Mouse (Mus musculus) heart, postnatal 10 days (tissue): ENCODE data around the gene Kif26b. TPM values are rescaled to one million over a fixed set of nuclear protein-coding genes. Genes with fewer than 3 reads are reported as not detected.

Experiments used
- DNase-seq, 2 experiments: peaks; one replicate each; pipeline ENCODE4 v3.0.0; 2021
- intact Hi-C: fragments of 180-260 bp; cut with DNase I; formaldehyde crosslinking; loops from one replicate; pipeline ENCODE4 v1.15.1; 2025
- total RNA-seq, 2 experiments: library from RNA; stranded (reverse); gene quantifications; 2 replicates each; pipeline ENCODE4 v1.2.3; 2021

Gene Kif26b
- total RNA-seq, 2 experiments from 2014 or later, result 10.9 to 12.9 TPM

DNA sequence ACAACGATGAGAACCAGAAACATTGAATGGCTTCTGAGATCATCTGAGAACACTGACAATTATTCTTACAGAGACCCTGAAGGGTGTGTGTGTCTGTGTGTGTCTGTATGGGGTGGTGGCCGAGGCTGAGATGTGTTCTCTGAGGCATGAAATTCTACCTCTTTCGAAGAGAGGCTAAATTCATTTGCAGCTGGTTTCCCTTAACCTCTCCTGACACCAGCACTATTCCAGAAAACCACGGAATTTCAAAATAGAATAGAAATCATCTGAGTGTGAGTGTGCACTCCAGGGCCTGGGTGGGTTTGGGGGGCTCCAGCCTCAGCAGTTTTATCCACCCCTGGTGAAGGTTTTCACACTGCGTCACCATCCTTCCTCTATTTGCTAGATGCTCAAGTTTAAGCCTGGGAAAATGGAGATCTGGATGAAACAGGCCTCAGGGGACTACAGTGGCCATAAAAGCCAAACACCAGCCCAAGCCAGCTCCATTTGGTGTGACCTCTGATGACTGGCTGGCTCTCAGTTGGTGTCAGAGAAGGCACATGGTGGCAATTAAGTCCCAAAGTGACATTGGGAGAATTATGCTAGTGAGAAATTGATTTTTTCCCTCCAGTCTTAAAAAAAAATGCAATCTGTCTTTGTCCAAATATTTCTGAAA is 56.6 kb downstream of the Kif26b start:
- intact Hi-C loops, result no loop called here
- no peak for DNase-seq

DNA sequence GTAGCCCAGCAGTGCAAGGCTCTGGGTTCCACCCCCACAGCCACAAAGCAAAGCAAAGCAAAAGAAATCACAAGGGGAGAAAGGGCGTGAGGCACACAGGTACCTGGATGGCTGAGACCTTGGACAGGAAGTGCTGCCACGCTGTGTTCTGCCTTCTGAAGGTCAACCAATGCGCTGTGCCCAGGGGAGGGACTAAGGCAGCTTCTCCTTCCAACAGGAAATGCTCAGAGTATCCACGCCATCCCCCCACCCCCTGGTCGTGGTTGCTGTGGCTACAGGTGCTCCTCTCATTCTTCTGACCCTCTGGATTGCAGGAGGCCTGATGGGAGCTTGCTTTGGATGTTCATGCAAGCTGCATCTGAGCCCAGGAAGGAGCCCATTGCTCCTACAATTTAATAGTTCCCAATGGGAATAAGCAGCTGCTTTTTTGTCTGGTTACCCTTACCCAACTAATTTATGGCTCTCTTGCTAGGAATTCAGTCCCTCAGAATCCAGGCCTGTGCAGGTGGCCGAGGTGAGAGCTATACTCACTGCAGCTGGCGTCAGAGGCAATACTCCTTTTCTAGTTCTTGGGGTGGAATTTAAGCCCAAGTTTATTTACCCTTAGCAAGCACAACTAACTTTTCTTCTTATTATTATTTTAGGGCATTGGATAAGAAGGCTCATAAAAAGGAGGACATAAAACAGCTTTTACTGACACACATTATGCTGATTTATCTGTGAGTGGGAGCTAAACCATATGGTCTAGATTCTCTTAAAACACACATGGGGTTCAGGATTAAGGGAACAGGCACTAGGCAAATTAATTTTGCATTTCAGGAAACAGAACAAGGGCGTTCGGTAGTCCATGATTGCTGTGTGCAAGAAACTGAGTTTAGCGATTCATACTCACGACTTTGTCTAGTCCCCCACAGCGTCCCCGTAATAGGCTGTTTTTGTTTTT is 61.6 kb downstream of the Kif26b start:
- no peak for DNase-seq
- intact Hi-C loops, result no loop called here

DNA sequence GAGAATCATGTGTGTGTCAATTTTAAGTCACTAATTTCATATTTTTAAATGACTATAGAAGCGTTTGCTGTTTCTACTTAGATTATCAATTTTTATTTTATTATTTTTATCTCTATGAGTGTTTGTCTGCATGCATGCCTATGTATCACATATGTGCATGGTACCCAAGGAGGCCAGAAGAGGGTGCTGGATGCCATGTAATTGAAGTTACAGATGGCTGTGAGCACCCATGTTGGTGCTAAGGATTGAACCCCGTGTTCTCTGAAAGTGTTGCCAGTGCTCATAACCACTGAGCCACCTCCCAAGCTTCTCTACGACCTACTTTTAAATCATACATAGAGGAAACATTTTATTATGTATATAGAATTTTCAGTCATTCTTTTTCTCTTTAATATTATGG is 68.2 kb downstream of the Kif26b start:
- no peak for DNase-seq

DNA sequence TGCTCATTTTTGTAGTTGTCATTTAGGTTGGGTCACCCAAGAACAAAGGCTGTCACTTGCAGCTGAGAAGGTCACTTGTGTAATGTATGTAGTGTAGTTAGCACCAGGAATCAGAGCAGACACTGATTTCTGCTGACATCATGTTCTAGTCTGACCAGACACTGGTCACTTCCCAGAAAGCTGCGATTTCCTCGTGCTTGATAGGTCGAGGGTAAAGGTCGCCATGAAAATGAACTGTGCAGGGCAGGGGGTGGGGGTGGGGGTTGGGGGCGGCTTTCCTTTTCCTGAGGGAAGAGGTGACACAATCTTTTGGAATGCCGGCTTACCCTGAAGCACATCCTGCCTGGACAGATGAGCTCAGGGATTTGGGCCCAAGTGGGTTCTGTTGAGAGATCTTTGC is 68.8 kb downstream of the Kif26b start:
- no peak for DNase-seq
- intact Hi-C loops, result no loop called here

More for the DNA sequence above, 68.2 kb downstream of the Kif26b start:
- intact Hi-C loops, result no loop called here

DNA sequence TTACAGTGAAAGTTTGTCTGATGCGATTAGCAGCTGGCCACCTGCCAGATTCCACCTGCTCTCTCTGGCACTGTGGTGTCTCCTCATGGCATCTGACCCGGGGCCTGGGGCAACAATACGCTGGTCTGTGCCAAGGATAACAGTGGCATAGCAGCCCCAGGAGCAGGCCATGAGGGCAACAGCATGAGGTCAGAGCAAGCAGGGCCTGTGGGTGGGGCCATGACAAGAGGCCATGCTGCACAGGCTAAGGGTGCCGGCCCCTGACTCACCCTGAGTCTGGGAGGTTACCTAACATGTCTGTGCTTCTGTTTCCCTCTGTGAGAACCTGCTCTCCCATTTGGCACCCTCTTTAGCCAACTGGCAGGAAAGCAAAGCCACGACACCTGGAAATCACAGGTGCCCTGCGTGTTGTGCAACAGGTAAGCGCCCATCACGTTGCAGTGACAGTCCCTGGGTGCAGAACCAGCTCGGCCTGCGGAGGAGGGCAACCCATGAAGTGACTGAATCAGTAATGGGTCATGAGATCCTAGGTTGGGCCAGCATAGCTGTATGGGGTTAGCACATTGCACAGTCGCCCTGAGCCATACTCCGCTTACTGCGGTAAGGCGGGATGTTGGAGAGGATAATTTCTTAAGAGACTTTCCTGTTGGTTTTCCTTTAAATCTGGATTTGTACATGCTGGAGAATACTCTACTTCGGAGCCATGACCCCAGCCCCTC is 72.1 kb downstream of the Kif26b start:
- DNase-seq, result peak in 1 of 2 experiments; percentile 10
- intact Hi-C loops, result no loop called here

DNA sequence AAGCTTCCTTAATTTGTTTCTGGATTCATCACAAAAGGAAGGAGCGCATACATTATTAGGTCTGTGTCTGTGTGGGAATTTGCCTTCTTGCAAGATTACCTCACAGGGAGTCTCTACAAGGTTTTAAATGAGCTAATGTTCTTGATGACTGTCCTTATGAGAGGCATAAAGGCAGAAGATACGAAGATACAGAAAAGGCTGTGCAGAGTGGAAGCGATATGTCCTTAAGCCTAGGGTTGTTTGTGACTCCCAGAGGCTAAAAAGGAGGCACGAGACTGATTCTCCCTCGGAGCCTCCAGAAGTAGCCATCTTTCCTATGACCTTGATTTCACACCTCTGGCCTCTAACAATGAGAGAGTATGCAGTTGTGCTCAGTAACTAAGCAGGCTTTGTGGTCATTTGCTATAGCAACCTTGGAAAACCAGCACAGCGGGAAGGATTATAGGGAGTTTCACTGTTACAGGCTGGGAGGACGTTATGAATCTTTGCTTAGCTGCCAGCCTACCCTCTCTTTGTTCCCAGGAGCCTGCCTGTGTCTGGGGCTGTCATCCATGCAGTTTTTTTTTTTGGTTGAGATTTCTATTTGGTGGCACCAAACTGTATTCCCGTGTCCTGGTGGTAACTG is 80.3 kb downstream of the Kif26b start:
- intact Hi-C loops, result no loop called here
- no peak for DNase-seq

DNA sequence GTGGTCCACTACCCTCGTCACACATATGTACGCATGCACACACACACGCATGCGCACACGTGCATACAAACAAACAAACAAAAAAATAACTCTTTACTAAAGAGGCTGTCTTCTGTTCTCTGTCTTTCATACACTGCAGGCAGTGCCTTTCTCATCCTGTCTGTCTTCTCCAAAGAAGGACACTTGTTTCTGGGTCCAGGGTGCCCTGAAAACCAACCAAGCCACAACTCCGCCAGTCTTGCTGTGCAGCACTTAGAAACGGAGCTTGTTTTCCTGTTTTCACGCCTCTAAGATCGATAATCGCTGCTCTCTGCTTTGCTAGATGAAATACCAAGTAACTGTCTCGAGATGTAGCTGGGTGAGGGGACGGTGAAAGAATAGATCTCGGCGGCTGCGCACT is 82.6 kb downstream of the Kif26b start:
- no peak for DNase-seq
- intact Hi-C loops, result no loop called here

DNA sequence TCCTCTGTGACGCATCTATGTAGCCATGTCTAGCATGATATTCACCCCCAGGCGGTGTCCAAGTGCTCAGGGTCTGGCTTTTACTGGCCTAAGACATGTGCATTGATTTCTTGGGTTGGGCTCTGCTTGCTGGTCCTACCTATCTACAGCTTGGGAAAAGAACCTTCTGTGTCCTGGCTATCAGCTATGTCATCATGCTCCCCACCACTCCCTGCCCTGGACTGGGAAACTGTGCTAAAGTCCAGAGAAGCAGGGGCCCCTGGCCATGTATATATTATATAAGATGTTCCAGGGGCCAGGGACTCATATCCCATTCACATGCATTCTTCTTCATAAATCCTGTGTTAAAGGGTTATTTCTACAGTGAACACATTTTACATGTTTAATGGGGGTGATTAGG is 92.4 kb downstream of the Kif26b start:
- intact Hi-C loops, result no loop called here
- DNase-seq, result no peak

DNA sequence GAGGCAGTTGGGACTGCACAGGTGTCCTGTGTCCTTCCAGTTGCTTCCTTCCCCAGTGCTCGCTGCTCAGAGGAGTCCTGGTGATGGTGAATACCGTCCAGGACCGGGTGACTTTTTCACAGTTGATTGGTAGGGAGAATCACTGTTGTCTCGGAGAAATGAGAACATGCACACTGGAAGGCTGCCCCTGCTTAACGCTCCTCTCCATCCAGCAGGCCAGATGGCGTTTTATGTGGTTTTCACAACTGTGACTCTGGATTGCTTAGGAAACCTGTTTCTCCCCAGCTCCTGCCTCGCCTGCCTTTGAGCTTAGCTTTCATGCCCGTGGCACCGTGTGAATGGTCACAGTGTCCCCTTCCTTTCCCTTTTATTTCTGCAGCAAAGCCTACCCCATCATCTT is 95.0 kb downstream of the Kif26b start:
- intact Hi-C loops, result no loop called here
- DNase-seq, result no peak

DNA sequence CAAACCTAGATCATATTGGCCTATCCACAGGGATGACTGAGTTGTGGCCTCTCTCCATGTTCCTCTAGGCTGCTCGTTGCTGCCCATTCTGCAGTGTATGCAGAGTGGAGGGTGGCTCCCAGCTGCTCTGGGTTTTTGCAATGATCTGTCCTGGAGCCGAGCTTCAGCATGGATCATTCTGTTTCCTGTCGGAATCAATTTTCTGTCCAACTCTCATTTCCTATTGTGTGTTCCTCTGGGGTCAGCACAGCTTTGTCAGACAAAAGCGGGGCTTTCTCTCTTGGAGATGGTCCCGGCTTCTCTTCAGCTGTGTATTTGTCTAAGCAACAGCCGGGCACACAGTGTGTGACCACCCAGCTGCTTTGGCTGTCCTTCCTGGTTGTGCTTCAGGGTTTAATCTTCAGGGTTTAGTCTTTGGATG is 98.0 kb downstream of the Kif26b start:
- intact Hi-C loops, result no loop called here

DNA sequence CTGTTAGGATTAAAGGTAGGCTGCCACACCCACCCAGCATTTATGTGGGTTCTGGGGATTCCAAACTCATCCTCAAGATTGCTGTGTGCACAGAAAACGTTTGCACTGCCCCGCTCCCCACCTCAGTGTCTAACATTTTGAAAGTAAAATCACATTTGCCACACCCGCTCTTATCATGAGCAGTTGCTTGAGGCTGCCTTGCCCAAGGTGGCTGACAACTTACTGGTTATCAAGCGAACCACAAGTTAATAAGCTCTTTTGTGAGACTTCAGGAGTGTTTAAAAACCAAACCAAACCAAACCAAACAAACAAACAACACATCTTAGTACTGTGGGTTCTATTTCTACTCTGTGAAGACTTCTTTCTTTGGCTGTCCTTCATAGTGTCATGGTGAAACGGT is 101.1 kb downstream of the Kif26b start:
- intact Hi-C loops, result no loop called here
- DNase-seq, result no peak

More for the DNA sequence above, 98.0 kb downstream of the Kif26b start:
- DNase-seq, result peak in 1 of 2 experiments; percentile 18

DNA sequence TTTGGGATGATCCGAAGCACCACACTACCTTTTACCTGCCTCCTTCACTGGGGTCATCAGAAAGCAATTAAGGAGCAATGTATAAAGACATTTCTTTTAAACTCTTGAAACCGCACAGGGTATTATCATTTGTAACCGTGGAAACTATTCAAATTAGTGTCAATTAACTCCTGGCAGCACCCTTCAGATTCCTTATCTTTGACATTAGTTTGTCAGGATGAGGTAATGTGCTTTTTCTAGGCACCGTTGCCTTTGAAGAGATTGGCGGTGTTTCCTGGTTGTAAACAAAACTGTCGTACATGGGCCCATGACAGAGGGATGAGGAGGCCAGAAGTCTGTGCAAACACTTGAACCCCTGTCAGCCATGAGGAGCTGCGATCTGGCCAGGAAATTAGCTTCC is 102.9 kb downstream of the Kif26b start:
- intact Hi-C loops, result no loop called here
- peak in 1 of 2 experiments; percentile 9 for DNase-seq

DNA sequence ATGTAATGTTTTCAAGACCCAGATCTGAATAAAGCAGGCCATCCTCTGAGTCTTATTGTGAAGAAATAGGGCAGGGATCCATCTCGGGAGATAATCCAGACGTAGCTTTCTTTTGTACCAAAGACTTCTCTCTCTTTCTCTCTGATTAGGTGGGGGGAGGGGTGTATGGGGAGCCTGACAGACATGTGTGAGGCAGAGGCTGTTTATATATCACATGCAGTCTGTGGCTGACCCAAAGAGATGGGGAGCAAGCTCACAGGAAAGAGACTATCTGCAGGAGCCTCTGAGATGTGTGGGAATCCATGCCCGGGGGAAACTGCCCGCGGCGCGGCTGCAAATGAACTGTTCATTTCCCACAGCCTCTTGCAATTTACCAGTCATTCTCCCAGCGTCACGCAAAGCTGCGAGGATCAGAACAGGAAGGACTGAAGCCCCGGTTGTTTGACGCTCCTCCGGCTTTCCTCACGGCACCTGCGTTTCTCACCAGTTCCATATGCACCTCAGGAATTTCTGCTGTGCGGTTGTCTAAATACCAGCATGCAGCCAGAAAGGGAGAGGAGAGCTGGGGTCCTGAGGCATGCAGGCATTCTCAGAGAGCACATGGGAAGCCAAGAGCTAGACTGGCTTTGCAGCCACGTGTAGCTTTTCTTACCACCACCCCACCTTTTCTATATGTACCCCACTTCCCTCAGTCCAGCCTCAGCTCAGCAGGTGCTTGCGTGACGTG is 105.6 kb downstream of the Kif26b start:
- intact Hi-C loops, result no loop called here
- no peak for DNase-seq

DNA sequence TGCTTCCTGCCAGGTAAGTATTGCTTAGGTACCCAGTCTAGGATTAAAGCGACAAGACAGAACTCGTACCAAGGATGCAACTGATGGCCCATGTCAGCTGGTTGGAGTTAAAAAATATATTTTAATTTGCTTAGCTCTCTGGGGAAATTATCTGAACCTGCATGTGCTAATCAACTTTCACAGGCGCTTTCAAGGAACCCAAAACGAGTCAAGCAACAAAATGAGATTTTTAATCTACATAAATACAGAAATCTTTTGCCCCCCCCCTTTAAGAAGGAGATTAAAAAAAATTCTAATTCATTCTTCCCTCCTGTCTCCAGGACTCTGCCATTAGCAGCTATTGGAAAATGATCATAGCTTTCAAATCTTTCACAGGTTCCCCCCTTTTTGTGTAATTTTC is 106.5 kb downstream of the Kif26b start:
- intact Hi-C loops, result no loop called here

DNA sequence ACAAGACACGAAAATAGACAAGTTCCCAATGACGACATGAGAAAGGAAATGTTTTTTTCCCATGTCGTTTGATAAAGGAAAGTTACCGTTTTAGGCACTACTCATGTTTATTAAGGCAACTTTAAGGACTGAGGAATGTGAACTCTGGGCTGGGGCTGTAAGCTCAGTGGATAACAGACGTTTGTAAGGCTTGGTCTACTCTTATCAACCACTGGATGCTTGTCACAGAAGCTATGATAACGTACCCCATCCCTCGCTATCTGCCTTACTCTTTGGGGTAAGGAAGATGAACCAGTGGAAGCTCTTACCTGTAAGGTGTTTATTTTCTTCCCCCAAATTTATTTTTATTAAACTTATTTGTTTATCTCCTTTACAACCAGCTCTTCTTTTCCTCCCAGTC is 108.4 kb downstream of the Kif26b start:
- no peak for DNase-seq
- intact Hi-C loops, result no loop called here

More for the DNA sequence above, 106.5 kb downstream of the Kif26b start:
- no peak for DNase-seq

DNA sequence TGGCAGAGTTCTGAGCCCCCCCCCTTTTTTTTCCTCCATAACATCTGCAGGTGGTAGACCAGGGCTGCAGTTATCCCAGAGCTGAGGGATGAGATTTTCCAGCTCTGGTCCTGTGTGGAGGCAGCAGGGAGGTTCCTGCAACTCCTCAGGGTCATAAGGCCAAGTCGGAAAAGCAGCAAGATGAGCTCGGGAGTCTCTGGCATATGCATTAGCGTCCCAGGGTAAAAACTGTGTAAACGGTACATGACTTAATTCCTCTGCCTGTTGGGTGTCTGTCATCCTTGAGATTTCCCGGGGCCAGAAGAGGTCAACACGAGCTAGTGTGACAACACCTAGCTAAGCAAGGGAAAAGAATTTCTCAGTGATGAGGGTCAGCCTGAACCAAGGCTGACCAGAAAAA is 111.0 kb downstream of the Kif26b start:
- intact Hi-C loops, result no loop called here
- DNase-seq, result no peak

DNA sequence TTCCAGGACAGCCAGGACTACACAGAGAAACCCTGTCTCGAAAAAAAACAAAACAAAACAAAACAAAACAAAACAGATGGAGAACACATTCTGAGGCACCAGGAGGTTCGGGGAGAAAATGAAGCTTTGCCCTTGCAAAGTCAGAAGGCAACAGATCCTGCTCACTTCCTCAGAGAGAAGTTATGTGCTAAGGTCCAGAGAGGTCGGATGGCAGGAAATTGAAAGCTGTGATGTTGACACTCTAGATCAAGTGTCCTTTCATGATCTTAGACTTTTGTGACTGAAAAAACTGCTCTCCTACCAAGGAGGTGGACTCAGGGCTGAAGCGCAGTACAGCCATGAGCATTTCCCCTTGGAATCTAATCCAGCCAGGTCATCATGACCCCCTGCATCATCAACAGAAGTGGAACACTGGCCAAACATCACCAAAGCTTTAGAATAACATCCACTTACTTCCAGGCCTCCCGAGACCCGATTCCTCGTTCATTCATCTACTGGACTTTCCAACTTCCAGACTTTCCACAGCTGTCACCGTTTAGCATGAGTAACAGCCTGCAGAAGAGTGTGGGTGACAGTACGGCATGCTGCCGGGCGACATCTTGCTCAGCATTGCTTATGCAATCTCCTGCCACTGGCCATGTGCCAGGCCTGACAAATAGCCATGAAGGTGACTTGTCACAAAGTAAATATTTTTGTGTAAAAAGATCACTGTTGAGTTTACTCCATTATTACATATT is 112.0 kb downstream of the Kif26b start:
- DNase-seq, result peak; percentile 20 to 24
- intact Hi-C loops, result no loop called here

DNA sequence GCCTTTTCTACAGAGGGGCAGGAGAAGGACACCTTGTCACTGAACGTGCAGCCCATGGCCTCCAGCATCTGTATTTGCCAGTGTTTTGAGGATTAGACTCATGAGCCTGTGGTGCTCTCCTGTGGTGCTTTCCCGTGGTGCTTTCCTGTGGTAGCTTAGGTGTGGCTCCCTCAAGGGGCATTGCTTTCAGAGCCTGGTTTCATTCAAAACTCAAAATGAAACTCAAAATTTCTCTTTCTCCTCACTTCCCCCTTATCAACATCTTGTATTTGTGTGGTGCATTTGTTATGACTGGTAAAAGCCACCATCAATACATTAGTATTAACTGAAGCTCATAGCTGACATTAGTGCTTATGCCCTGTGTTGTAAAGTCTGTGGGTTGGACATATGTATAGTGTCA is 112.9 kb downstream of the Kif26b start:
- DNase-seq, result no peak
- intact Hi-C loops, result no loop called here

DNA sequence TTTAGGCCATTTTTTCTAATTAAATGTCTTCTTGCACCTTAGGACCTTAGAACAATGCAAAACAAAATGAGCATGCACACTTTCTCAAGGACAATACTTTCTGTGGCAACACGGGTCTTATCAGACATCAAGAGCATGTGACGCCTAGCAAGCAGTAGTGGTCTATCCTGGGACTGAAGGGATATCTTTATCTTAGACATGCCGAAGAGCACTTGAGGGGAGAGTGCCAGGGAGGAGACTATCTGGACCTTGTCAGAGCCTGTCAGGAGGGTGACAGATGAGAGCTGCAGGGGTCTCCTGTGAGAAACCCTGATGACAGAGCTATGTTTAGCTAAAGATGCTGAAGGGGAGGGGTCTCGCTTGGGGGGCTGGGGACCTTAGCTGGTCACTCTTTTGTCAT is 116.0 kb downstream of the Kif26b start:
- intact Hi-C loops, result no loop called here
- no peak for DNase-seq

DNA sequence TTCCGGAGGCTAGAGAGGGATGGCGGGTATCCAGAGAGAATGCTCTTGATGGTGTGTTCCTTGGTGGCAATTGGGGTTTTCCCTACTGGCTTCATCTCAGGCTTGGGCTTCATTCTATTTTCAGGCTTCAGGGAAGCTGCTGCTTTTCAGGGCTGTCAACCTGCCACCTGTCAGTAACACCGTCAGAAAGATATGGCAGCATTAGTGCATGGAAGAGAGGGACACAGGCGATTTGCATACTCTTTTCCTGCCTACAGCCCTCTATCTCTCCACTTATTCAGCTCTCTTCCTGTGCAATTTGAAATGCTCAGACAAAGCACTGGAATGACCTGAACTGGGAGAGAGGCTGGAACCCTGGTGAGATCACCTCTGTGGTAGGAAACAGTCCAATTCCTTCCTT is 117.7 kb downstream of the Kif26b start:
- DNase-seq, result peak; percentile 22 to 32

More for the DNA sequence above, 117.7 kb downstream of the Kif26b start:
- intact Hi-C loops, result no loop called here
